In genomic region chrX:162098364-162098763, GRCm38 (mm10) we compare ENCODE assay signal across 24 mouse cellular contexts.
DNase-seq lines count a peak whose midpoint lies in the region; ATAC-seq and TF ChIP-seq lines count a peak whose summit lies in the region.
"Had no signal": no experiment of that assay in that cellular context is flagged by ENCODE, and none has a peak within 500 bp of the region (broad histone marks: within the 10 kb centered on the region; RNA-seq: fewer than 3 reads in every experiment).

No protein-coding gene starts in this region.

- ATAC-seq in forebrain, embryonic 16.5 days: 0 out of 2 replicates have a peak, but pooled peaks have one; percentile 38
- ATAC-seq in forebrain, postnatal 0 days: no peak
- ATAC-seq in kidney, postnatal 0 days (replicated peaks; ENCODE audit: low FRiP score, low read depth): no peak
- ATAC-seq in kidney, embryonic 14.5 days (ENCODE audit: low FRiP score, low TSS enrichment): no peak
- ATAC-seq: intestine, embryonic 15.5 days; midbrain, embryonic 16.5 days had no signal

- H3K9ac ChIP-seq in forebrain, embryonic 16.5 days (replicated peaks; ENCODE audit: low read depth, low read length): no peak overlapping the region
- H3K9ac ChIP-seq in forebrain, postnatal 0 days: no peak overlapping the region
- no peak overlapping the region for H3K9ac ChIP-seq in kidney, postnatal 0 days (ENCODE audit: low read depth, low read length)
- no peak overlapping the region for H3K9ac ChIP-seq in kidney, embryonic 14.5 days (ENCODE audit: low read depth, low read length)
- H3K9ac ChIP-seq: hindbrain, embryonic 14.5 days; intestine, embryonic 15.5 days; limb, embryonic 15.5 days; liver, embryonic 15.5 days; neural tube, embryonic 15.5 days had no signal

- no peak overlapping the region for H3K4me2 ChIP-seq in forebrain, embryonic 16.5 days (ENCODE audit: low read length)
- no peak overlapping the region for H3K4me2 ChIP-seq in forebrain, postnatal 0 days (ENCODE audit: low read depth)
- H3K4me2 ChIP-seq in kidney, postnatal 0 days (ENCODE audit: low read length): no peak overlapping the region
- H3K4me2 ChIP-seq in kidney, embryonic 14.5 days (replicated peaks; ENCODE audit: low read depth, low read length): no peak overlapping the region
- H3K4me2 ChIP-seq: hindbrain, embryonic 14.5 days; intestine, embryonic 15.5 days; limb, embryonic 15.5 days; liver, embryonic 15.5 days; neural tube, embryonic 15.5 days had no signal

- no peaks in the 10 kb centered on the region for H3K9me3 ChIP-seq in forebrain, embryonic 16.5 days (ENCODE audit: control insufficient read depth, low read length)
- no peaks in the 10 kb centered on the region for H3K9me3 ChIP-seq in forebrain, postnatal 0 days (ENCODE audit: low read length)
- H3K9me3 ChIP-seq in kidney, postnatal 0 days (replicated peaks; ENCODE audit: low read length): no peaks in the 10 kb centered on the region
- no peaks in the 10 kb centered on the region for H3K9me3 ChIP-seq in kidney, embryonic 14.5 days (ENCODE audit: control insufficient read depth, low read length)
- H3K9me3 ChIP-seq: heart, embryonic 10.5 days; intestine, embryonic 15.5 days; limb, embryonic 15.5 days; liver, embryonic 15.5 days; megakaryocyte, embryonic 14.5 days; neural tube, embryonic 15.5 days had no signal

- H3K4me3 ChIP-seq in forebrain, embryonic 16.5 days (replicated peaks; ENCODE audit: low read length): no peak overlapping the region
- H3K4me3 ChIP-seq in forebrain, postnatal 0 days (ENCODE audit: low read depth, low read length): no peak overlapping the region
- no peak overlapping the region for H3K4me3 ChIP-seq in kidney, postnatal 0 days (replicated peaks; ENCODE audit: low read depth, low read length)
- H3K4me3 ChIP-seq in kidney, embryonic 14.5 days (ENCODE audit: low read length): no peak overlapping the region
- H3K4me3 ChIP-seq: heart, embryonic 10.5 days; intestine, embryonic 15.5 days; limb, embryonic 15.5 days; liver, embryonic 15.5 days; megakaryocyte, embryonic 14.5 days; neural tube, embryonic 15.5 days had no signal

- TF ChIP-seq CTCF in forebrain, postnatal 0 days (IDR thresholded peaks at IDR 0.05; ENCODE audit: low read depth): no peak
- peak; percentile 5; the same call in 1 of the 2 replicates for TF ChIP-seq CTCF in kidney, postnatal 0 days (IDR thresholded peaks at IDR 0.05; ENCODE audit: low read depth)

- H3K36me3 ChIP-seq in forebrain, embryonic 16.5 days (ENCODE audit: control insufficient read depth, insufficient read depth): no peaks in the 10 kb centered on the region
- H3K36me3 ChIP-seq in forebrain, postnatal 0 days (ENCODE audit: insufficient read depth): no peaks in the 10 kb centered on the region
- no peaks in the 10 kb centered on the region for H3K36me3 ChIP-seq in kidney, postnatal 0 days (ENCODE audit: insufficient read depth, low read length)
- no peaks in the 10 kb centered on the region for H3K36me3 ChIP-seq in kidney, embryonic 14.5 days (ENCODE audit: control insufficient read depth, insufficient read depth, low read length)
- H3K36me3 ChIP-seq: heart, embryonic 10.5 days; intestine, embryonic 15.5 days; limb, embryonic 15.5 days; liver, embryonic 15.5 days; neural tube, embryonic 15.5 days had no signal

- no peak for DNase-seq in forebrain, postnatal 0 days
- DNase-seq in kidney, postnatal 0 days (ENCODE audit: low spot score): no peak
- DNase-seq in kidney, postnatal 14 days: peak; percentile 50
- peak; percentile 57 for DNase-seq in lung, postnatal 10 days
- no peak for DNase-seq in right cerebral cortex, adult 2 months (ENCODE audit: low spot score in 2 of 2)
- no peak for DNase-seq in embryo, embryonic 10 days (ENCODE audit: low spot score)
- DNase-seq: adrenal gland, adult 8-10 months; B cell, adult 2 months; cerebellum, adult 11-12 months; cerebellum, postnatal 25 days; gastrocnemius, postnatal 36 days; right cerebral cortex, postnatal 14 days; spleen, adult 18-20 months; thymus, postnatal 4 days had no signal

- 0 out of 2 replicates have a peak, but pooled peaks cover 2% of the 10 kb centered on the region for H3K27me3 ChIP-seq in forebrain, embryonic 16.5 days (replicated peaks; ENCODE audit: control insufficient read depth, insufficient read depth, low read length)
- H3K27me3 ChIP-seq in forebrain, postnatal 0 days (ENCODE audit: insufficient read depth, low read length): no peaks in the 10 kb centered on the region
- H3K27me3 ChIP-seq in kidney, postnatal 0 days (ENCODE audit: insufficient read depth, low read length): no peaks in the 10 kb centered on the region
- H3K27me3 ChIP-seq in kidney, embryonic 14.5 days (ENCODE audit: control insufficient read depth, insufficient read depth, low read length): peaks cover 4% of the 10 kb centered on the region; the same call in 1 of the 2 replicates
- H3K27me3 ChIP-seq: intestine, embryonic 15.5 days; liver, embryonic 15.5 days had no signal

- no peak overlapping the region for H3K27ac ChIP-seq in forebrain, embryonic 16.5 days (ENCODE audit: low read length)
- H3K27ac ChIP-seq in forebrain, postnatal 0 days (ENCODE audit: low read depth, low read length): no peak overlapping the region
- H3K27ac ChIP-seq in kidney, postnatal 0 days: no peak overlapping the region
- H3K27ac ChIP-seq in kidney, embryonic 14.5 days (ENCODE audit: low read depth, low read length): no peak overlapping the region
- H3K27ac ChIP-seq: heart, embryonic 10.5 days; hindbrain, embryonic 14.5 days; intestine, embryonic 15.5 days; limb, embryonic 15.5 days; liver, embryonic 15.5 days; neural tube, embryonic 15.5 days had no signal

- H3K4me1 ChIP-seq in forebrain, embryonic 16.5 days (replicated peaks; ENCODE audit: control insufficient read depth, insufficient read depth, low read length): no peaks in the 10 kb centered on the region
- H3K4me1 ChIP-seq in forebrain, postnatal 0 days (ENCODE audit: insufficient read depth): no peaks in the 10 kb centered on the region
- H3K4me1 ChIP-seq in kidney, postnatal 0 days (replicated peaks; ENCODE audit: insufficient read depth, low read length): no peaks in the 10 kb centered on the region
- H3K4me1 ChIP-seq in kidney, embryonic 14.5 days (ENCODE audit: control insufficient read depth, insufficient read depth, low read length): no peaks in the 10 kb centered on the region
- H3K4me1 ChIP-seq: heart, embryonic 10.5 days; intestine, embryonic 15.5 days; limb, embryonic 15.5 days; liver, embryonic 15.5 days; megakaryocyte, embryonic 14.5 days; neural tube, embryonic 15.5 days had no signal

- 30% methylated on average over 4 of the region's 4 CpGs for WGBS in forebrain, embryonic 16.5 days
- WGBS in forebrain, postnatal 0 days: 29% methylated on average over 4 of the region's 4 CpGs
- WGBS in kidney, postnatal 0 days: 40% methylated on average over 4 of the region's 4 CpGs
- 58% methylated on average over 4 of the region's 4 CpGs for WGBS in kidney, embryonic 14.5 days

Comparison
In these comparisons a context has a peak if more than half of its experiments do, and no peak if none do; other contexts are left out.
1. DNase-seq: peak in kidney, postnatal 14 days (single experiment) and lung, postnatal 10 days (single experiment); none in forebrain, postnatal 0 days (single experiment), kidney, postnatal 0 days (single experiment), right cerebral cortex, adult 2 months (0 of 2) and embryo, embryonic 10 days (single experiment).